Mouse (Mus musculus) urinary bladder, postnatal 0 days (tissue): Measurements from ENCODE around the gene Cox8b. TPM values are rescaled to one million over a fixed set of nuclear protein-coding genes. Genes with fewer than 3 reads are reported as not detected.

ENCODE experiments used
- polyA plus RNA-seq: library from polyadenylated mRNA; unstranded; fragments of >200 nt; fragmentation: Nextera tagmentation; extraction: Ambion mirVana; gene quantifications from 2 replicates; pipeline ENCODE4 v1.2.1, GENCODE M21; 2015

Cox8b gene
- 0.43 and 0.74 TPM in 2 replicates for polyA plus RNA-seq

DNA sequence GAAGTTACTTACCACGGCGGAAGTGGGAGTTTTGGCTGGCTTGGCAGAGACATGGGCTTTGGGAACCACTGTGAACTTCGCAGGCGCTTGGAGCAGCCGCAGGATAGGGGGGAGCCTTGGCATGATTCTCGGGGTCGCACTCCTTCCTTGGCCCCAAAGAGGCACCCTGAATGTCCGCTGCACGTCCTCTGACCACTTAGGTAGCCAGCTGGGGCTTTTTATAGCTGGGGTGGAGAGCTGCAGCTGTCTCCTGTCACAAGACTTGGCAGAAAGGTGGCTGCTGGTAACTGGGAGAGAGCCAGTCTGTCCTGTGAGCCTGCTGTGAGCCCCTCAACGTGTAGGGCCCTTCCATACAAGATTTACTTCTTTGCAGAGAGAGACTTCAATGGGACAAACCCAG, at the start of gene Cox8b:
Cox8b (minus strand) TSS at position 227 of the 400 bp plus-strand sequence.

DNA sequence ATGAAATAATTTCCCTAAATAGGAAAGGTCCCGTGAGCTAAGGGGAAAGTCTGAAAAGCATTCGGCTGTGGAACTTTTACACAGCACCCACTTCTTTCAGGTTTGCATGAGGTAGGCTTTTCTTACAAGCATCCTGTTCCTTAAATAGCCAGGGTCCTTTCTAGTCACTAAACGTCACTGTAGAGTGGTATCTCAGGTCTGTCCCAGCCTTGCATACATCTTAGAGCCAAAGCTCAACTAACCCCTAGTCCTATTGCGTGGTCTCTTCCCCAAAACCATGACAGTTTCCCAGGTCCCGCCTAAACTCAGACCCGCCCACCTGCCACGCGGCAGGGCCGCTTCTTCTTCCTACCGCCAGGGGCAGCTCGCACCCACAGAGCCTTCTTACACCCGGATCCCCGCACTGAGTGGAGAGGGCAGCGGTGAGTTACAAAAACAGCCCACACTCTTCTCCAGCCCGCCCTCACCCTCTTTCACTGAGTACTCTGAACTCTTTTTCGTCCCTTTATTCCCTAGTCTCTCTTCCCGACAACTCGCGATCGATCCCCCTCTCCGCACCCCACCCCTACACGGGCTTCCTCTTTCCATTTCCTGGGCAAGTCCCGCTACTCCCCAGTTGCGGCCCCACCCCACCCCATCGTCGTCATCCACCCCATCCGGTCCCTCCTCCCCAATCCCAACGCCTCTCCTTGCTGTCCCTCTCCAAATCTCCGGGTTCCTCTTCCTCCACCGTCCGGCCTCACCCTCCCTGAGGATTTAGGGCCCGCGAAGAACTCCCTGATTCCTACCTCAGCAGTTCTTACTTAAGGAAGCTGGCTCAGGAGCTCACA, 41.2 kb upstream of the Cox8b start, which contains the start of gene Pgghg:
Pgghg (plus strand) TSS at position 170 of the 830 bp plus-strand sequence.

DNA sequence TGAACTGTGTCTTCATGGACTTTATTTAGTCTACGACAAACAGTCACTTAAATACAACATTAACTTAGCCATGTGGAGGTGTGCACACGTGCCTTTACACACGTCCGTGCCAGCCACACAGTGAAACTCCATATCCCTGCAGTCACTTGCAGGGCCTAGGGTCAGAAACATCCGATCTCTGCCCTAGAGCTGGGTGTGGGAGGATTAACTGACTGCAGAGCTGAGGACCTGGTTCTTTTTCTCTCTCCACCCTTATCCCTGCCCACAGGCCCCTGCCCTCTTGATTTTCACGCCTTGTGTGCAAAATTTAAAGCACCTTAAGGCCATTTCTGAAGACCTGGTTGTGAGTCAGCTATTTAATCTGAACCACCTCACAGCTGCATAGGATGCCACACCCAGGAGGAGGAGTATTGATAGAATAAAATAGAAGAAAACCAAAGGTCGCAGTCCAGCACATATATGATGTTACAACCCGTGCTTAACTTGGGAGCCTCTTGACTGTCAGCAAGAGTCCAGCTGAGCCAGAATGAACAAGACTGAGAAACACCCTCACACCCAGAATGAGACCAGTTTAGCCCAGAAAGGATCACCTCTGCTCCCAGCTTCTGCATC, 20.3 kb upstream of the Cox8b start, which contains the start of gene Nlrp6:
Nlrp6 (plus strand) TSS at position 485 of the 612 bp plus-strand sequence.

GRCm38 (mm10) chr7:140881696-140882468, 18.4 kb downstream of the Cox8b start, which contains the start of the genes Psmd13 and Sirt3:
Gene Psmd13, plus strand, starts transcription at chr7:140881968.
Gene Sirt3, minus strand, starts transcription at chr7:140882309.

GRCm38 (mm10) chr7:140857550-140858505, 42.4 kb downstream of the Cox8b start, which contains the start of gene Bet1l:
Gene Bet1l, minus strand, starts transcription at chr7:140857577.

GRCm38 (mm10) chr7:140856785-140857549, 43.3 kb downstream of the Cox8b start, which contains the start of gene Ric8a:
Gene Ric8a, plus strand, starts transcription at chr7:140856957.

GRCm38 (mm10) chr7:140855860-140856784, 44.1 kb downstream of the Cox8b start, which contains the start of gene Gm45785:
Gene Gm45785, minus strand, starts transcription at chr7:140856331.

Other genes starting within 250 kb of the Cox8b start
- not detected in 2 replicates for gene Olfr539, start 240.5 kb downstream of the Cox8b start, polyA plus RNA-seq
- gene Olfr45, start 218.5 kb downstream of the Cox8b start, polyA plus RNA-seq, result not detected in 2 replicates
- gene Olfr541, start 203.2 kb downstream of the Cox8b start, polyA plus RNA-seq, result not detected in 2 replicates
- gene Cyp2e1, start 136.7 kb downstream of the Cox8b start, polyA plus RNA-seq, result 0.25 and 0.75 TPM in 2 replicates
- 0.19 and 0.25 TPM in 2 replicates for gene Syce1, start 112.6 kb downstream of the Cox8b start, polyA plus RNA-seq
- gene Zfp941, start 78.3 kb downstream of the Cox8b start, polyA plus RNA-seq, result 0.55 and 0.98 TPM in 2 replicates
- gene Urah, start 65.4 kb downstream of the Cox8b start, polyA plus RNA-seq, result 9.5 and 11.1 TPM in 2 replicates
- not detected in 2 replicates for gene Scgb1c1, start 54.9 kb downstream of the Cox8b start, polyA plus RNA-seq
- 0.14 TPM in 1 of 2 replicates, not detected in the other for gene Odf3, start 52.6 kb downstream of the Cox8b start, polyA plus RNA-seq
- not detected in 2 replicates for gene Gm45785, start 44.1 kb downstream of the Cox8b start, polyA plus RNA-seq
- 50.8 and 53.1 TPM in 2 replicates for gene Ric8a, start 43.5 kb downstream of the Cox8b start, polyA plus RNA-seq
- 39.9 and 50.6 TPM in 2 replicates for gene Bet1l, start 42.9 kb downstream of the Cox8b start, polyA plus RNA-seq
- gene Psmd13, start 18.5 kb downstream of the Cox8b start, polyA plus RNA-seq, result 160 and 172 TPM in 2 replicates
- 16.6 and 18.1 TPM in 2 replicates for gene Sirt3, start 18.1 kb downstream of the Cox8b start, polyA plus RNA-seq
- gene Nlrp6, start 20.5 kb upstream of the Cox8b start, polyA plus RNA-seq, result 0.08 and 0.22 TPM in 2 replicates
- gene Pgghg, start 40.9 kb upstream of the Cox8b start, polyA plus RNA-seq, result 17.1 and 17.4 TPM in 2 replicates
- gene Ifitm5, start 49.8 kb upstream of the Cox8b start, polyA plus RNA-seq, result 1.1 and 1.4 TPM in 2 replicates
- 0.60 and 0.79 TPM in 2 replicates for gene Gm45717, start 55.5 kb upstream of the Cox8b start, polyA plus RNA-seq
- 1,342 and 1,631 TPM in 2 replicates for gene Ifitm2, start 55.5 kb upstream of the Cox8b start, polyA plus RNA-seq
- gene Ifitm1, start 66.8 kb upstream of the Cox8b start, polyA plus RNA-seq, result 156 and 219 TPM in 2 replicates
- gene Ifitm3, start 110.3 kb upstream of the Cox8b start, polyA plus RNA-seq, result 730 and 992 TPM in 2 replicates
- 0.67 and 3.1 TPM in 2 replicates for gene Ifitm6, start 117.5 kb upstream of the Cox8b start, polyA plus RNA-seq
- gene Gm17387, start 128.7 kb upstream of the Cox8b start, polyA plus RNA-seq, result not detected in 2 replicates
- 0.25 and 0.40 TPM in 2 replicates for gene B4galnt4, start 160.7 kb upstream of the Cox8b start, polyA plus RNA-seq
- gene Pkp3, start 177.8 kb upstream of the Cox8b start, polyA plus RNA-seq, result 29.1 and 32.9 TPM in 2 replicates
- 4.8 and 5.7 TPM in 2 replicates for gene Sigirr, start 200.1 kb upstream of the Cox8b start, polyA plus RNA-seq
- 3.7 and 5.5 TPM in 2 replicates for gene Ano9, start 217.4 kb upstream of the Cox8b start, polyA plus RNA-seq
- gene Ptdss2, start 221.9 kb upstream of the Cox8b start, polyA plus RNA-seq, result 30.7 and 33.0 TPM in 2 replicates